Mouse (Mus musculus) spleen, postnatal 4 days (tissue): ENCODE results near the gene Me1.

ENCODE experiments used
- DNase-seq, 2 experiments: peaks; one replicate each; pipeline ENCODE4 v3.0.0; 2022; ENCODE audit warnings: low spot score in 2 of 2

Me1 gene

DNA sequence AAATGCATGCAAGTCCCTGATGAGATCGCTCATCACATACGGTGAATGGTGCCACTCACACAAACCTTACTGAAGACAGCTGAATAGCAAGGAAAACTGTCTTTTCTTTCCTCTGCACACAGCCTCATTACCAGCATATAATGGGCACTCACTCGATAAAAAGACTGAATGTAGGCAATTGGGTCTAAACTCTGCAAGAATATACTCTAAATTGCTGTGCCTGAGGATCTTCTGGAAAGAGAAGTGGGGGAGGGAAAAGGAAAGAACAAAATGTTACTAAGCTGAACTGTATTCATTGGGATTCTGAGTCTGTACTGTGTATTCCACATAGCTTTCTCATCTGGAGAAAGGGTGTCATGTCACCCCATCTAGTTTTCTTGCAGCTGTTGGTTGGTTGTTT is 152.3 kb downstream of the Me1 start:
- DNase-seq = no peak

DNA sequence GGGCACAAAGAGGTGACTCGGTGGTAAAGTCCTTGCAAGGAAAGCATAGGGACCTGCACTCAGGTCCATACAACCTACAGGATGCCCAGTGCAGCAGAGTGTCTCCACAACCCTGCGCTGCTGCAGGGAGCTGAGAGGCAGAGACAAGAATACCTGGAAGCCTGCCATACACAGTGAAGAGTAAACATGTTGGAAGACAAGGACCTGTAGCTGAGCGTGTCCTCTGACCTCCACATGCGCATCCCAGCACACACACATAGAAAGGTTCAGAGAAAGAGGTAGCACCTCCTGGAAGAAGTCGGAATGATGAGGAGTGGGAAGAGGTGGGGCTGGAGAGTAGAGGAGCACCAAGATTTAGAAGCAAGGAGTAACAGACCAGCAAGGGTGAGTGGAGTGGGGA is 161.7 kb downstream of the Me1 start:
- DNase-seq = no peak
